Mouse (Mus musculus): ENCODE results near the gene Nsun2.
A peak's percentile ranks its signal among the peaks of the same experiment; 100 is the strongest.
"Not testable (repeated sequence)": the region's sequence is repeated elsewhere in the genome, so short reads cannot be mapped to it uniquely, and the experiment has no call there.

The Nsun2 gene

DNA sequence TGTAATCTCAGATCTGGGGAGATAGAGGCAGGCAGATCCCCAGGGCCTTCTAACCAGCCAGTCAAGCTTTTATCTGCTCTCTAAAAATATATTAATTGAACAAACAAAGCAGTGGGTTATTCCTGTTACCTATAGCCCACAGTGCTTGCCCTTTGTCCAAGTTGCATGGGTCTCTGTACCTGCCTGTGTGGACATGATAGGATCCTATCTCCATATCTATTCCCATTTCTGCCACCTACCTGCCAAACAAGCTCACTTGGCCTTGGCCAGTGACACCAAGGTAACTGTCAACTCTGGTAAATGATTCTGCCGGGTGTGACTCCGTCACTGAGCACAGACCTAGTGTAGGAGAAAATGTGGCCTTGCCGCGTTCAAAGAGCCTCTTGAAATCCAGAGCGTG, 57.8 kb downstream of the Nsun2 start:
- DNase-seq (ENCODE audit: low spot score in 2 of 2), result no peak

DNA sequence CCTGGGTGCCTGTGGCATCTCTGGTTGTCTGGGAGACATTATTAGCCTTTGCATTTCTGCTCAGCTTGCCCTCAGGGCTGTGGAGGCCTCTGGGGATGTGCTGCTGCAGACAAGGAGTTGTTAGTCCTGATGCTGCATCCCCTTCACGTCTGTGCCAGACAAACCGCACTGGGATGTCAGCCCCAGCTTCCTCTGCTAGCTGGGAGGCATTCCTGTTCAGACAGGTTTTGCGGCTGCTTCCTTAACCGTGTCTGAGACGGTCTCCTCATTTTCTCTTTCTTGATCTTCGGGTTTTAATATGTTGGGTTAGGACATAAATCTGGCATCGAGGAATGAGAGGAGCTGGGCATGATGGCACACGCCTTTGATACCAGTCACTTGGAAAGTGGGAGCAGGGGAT, 58.7 kb downstream of the Nsun2 start:
- no peak for DNase-seq (ENCODE audit: low spot score in 2 of 2)

DNA sequence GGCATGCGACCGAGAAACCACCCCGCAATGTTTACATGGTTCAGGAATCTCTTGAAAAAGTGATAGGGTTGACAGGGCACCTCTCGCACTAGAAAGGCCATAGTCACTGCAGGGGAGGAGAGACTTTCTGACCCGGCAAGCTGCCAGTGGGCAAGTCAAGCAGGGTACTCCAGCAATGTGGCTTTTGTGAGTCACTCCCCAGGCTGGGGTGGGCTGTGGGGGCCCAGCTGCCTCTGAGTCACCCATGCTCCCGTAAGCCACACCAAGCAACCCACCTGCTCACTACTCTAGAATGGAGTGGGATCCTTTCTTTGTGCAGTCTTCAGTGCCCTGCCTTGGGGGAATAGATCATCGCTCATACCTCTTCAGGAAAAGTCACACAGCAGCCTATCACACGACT, 59.9 kb downstream of the Nsun2 start:
- DNase-seq (ENCODE audit: low spot score in 2 of 2), result no peak

DNA sequence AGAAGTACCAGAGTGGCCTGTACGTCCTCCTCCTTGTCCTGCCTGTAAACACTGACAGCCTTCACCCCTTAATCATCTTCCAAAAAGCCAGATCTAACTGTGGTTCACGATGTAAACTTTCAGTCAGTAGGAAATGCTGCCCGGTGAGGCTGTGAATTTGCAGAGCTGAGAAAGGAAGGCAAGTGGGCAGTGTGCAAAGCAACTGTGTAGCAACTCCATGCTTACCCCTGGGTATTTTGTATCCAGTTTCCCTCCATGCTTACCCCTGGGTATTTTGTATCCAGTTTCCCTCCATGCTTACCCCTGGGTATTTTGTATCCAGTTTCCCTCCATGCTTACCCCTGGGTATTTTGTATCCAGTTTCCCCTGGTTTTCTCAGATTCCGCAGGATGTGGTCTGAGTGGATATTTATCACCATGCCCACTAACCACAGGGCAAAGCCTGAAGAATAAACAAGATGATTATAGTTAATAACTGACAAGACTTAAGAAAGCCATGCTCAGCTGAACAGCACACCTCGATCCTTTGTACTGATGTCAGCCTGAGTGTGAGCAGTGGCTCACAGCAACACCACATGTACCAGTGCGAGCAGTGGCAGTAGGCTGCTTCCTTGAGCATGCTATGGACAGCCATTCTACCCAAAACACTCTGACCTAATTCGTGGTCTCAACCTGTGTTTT, 61.2 kb downstream of the Nsun2 start:
- DNase-seq (ENCODE audit: low spot score in 2 of 2), result no peak

DNA sequence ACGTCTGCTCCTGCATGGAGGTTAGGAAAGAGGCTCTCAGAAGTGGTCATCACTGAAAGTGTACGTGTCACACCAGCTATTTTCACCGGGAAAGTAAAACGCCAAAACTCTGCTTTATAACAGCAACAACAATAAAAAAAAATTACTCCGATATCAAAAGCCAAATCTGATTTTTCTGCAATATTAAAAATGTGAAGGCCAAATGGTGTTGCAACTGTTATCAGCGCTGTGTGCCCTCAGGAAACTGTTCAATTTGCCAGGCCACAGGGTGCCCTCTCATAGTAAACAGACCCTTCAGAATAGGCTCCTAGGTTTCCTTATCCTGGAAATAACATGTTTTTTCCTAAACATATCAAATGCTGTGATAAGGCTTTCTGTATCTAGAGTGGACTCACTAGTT, 62.4 kb downstream of the Nsun2 start:
- DNase-seq (ENCODE audit: low spot score in 2 of 2), result no peak

DNA sequence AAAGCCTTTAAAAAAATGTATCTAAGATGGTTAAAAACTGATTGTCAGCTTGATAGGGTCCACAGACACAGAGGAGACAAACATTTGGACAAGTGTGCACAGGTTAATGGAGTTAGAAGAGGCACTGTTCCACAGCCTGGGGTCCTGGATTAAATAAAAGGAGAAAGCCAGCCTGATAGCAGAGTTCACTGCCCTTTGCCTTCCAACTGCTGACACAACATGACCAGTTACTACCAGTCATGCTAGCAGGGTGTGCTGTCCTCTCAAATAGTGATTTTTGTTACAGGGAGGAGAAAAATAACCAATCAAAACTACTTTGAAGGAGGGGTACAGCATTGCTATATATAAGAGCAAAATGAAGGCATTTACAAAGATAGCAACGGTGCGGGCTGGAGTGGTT, 63.0 kb downstream of the Nsun2 start:
- no peak for DNase-seq (ENCODE audit: low spot score in 2 of 2)

DNA sequence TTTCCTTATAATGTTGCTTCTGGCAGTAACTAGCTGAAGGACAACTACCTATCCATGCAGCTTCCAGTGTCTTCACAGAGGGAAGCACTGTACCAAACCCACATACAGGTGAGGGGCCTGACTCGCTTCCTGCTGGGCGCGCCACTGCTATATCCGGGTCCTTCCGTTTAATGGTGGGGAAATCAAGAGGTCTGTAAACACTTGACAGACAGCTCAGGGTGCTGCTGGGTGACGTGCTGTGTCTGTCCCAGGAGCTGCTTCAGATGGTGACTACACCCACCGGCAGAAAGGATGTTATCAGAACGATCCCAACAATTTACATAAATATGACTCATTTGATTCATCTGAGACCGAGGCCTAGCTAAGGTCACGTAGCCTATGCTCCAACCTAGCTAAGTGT, 65.3 kb downstream of the Nsun2 start:
- no peak for DNase-seq (ENCODE audit: low spot score in 2 of 2)

DNA sequence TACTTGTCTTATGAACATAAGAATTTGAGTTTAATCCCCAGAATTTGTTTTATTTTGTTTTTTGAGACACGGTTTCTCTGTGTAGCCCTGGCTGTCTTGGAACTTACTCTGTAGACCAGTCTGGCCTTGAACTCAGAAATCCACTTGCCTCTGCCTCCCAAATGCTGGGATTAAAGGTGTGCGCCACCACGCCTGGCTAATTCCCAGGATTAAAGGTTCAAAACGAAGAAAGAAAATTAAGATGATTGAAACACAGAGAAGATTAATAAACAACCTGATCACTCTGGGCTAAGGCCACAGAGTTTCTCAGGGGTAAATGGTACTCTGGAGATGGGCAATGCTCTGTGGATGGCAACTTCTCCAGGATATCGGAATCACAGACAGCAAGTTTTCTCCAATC, 67.3 kb downstream of the Nsun2 start:
- DNase-seq (ENCODE audit: low spot score in 2 of 2), result not testable (repeated sequence)

DNA sequence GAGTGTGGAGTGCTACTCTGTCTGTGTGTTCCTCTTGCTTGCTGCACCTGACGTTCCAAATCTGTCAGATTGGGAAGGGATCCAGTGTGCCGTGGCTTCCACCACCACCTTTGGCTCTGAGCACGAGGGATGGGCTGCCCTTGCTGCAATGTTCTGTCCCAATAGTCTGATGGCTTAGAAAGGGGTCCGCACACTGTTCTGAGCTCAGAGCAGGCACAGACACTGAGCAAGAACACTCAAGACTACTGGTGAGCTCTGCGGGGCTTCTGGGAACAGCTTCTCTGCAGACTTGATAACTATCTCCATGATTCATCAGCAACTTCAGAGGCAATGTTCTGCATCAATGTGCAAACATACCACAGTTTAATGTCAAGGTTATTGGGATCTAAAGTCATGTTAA, 67.8 kb downstream of the Nsun2 start:
- no peak for DNase-seq (ENCODE audit: low spot score in 2 of 2)

DNA sequence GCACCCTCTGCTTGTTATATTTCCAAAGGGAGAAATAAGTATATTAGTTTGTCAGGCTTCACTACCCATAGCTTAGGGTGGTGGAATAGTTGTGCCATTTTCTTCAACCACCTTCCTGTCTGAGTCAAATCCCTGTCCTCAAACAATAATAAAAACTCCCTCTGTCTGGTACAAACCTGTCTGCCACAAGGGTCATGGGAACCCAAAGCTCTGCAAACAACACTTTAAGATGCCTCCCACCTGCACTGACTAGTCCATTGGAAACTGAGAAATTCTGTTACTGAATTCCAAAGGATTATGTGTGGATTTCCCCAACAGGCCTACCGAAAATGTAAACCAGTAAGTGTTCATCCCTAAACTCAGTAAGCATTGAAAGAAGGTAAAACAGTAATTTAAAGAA, 71.1 kb downstream of the Nsun2 start:
- DNase-seq (ENCODE audit: low spot score in 2 of 2), result no peak

DNA sequence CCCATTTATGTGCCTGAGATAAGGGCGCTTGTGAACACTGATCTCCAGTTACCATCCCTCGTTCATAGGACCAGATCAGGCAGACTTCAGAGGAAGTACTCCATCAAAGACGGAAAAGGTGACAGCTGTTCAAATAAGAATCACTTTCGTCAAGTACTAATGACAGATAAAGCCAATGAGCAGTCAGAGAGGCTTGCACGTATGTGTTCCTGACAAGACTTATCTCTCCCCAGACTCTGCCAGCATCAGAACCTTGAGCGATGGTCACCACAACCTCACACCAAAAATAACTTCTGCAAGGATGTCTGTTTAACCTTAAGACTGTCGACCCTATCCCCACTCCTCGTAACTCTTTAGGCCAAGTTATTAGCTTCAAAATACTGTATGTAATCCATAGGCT, 75.2 kb downstream of the Nsun2 start:
- DNase-seq (ENCODE audit: low spot score in 2 of 2), result no peak

DNA sequence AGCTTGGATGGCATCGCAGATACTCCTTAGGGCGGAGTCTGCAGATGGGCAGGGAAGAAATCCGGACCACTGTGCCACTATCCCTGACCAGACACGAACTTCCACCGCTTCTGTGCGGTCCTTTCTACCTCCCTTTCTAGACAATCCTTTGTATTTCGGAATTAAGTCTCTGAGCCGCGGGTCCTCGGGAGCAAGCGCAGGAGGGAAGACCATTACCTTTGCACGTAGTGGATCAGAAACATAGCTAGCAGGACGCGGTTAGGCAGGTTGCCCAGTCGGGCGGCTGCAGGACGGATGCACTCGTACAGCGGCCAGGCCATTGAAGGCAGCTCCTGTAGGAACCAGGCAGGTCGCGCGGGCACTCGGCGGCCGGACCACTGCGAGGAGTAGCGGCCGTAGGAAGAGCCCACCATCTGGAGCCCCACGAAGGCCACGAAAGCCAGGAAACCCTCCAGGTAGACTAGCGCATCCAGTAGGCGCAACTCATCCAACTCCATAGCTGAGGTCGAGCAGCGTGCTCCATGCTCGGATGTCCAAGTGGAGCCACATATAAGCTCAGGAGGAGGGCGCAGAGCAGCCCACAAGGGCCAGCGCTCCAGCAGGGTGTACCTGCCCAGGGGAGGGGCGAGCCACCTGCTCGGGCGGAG, 77.3 kb downstream of the Nsun2 start:
- no peak for DNase-seq (ENCODE audit: low spot score in 2 of 2)

DNA sequence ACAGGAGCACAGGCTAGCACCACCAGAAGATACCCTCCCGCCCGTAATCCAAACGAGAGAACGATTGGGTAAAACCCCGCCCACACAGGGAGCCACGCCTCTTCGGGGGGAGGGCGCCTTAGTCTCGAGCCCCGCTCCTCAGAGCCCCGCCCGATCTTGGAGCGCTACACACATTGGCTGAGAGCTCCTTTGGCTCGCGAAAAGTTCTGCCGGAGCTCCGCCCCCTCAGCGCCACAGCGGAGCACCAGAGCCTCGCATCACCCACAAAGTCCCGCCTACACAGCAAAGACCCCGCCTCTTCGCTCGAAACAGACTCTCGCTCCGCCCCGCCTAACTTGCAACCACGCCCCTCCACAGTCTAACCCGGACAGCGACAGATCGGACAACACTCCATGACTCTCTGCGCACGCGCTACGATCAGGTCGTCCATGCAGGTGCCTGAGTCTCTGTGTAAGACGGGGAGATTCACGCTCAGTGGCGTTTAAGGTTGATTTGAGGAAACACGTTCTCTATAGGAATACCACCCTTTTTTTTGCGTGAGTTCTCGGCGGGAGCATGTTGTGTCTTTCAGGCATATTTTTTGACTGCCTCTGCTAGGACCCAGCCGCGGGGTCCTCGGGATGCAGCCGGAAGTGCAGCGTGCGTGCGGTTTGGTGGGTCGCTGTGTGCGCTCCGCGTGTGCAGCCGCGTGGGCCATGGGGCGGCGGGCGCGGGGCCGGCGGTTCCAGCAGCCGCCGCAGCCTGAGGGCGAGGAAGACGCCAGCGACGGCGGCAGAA, 78.0 kb downstream of the Nsun2 start, which contains the start of gene Srd5a1:
Gene Srd5a1 (minus strand): TSS at position 45 of the 777 bp plus-strand sequence.
- DNase-seq (ENCODE audit: low spot score in 2 of 2), result peak; percentile 100

DNA sequence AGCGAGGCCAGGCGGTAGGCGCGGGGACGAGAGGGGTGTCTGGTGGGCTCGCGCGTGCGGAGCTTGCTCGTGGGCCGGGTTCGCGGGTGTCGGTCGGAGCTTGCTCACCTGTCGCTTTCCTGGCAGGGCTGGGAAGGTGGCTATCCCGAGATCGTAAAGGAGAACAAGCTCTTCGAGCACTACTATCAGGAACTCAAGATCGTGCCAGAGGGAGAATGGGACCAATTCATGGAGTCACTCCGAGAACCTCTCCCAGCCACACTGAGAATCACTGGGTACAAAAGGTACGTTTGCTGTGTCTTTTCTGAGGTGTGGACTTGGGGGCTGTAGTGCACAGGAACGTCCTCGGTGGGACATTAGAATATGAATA, 78.6 kb downstream of the Nsun2 start:
- DNase-seq (ENCODE audit: low spot score in 2 of 2), result no peak

DNA sequence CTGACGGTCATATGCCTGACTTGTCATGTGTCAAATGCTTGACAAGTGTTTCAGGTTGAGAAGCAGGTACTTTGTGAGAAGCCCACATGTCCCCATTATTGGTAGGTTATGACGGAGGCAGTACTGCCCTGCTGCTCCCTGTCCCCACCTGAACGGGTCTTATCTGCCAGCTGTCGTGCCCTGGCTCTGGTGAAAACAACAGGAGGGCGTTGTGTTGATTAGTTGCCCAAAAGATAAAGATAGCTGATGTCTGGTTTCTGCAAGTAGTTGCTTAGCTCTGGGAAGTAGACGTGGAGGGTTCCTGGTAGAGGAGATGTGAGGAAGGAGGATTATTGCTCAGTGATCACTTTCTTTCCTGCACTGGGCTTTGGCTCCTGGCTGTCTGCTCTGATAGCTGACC, 83.2 kb downstream of the Nsun2 start:
- DNase-seq (ENCODE audit: low spot score in 2 of 2), result no peak

DNA sequence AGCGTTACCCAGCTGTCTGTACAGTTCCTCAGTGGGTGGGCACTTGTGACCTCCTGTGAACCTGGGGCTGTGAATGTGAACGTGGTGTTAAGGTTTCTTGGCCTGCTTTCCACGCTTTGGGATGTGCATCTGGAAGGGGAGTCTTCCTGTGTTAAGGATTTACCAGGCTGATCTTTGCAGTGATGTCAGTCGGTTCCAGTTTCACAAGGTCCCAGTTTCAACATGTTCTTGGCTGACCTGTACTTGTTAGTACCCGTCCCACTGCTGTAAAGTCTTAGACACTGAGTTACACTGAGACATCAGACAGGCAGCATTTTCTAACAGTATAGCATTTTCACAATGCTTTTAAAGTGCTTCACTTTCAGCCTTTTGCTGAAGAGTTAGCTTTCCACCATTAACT, 90.3 kb downstream of the Nsun2 start:
- no peak for DNase-seq (ENCODE audit: low spot score in 2 of 2)

DNA sequence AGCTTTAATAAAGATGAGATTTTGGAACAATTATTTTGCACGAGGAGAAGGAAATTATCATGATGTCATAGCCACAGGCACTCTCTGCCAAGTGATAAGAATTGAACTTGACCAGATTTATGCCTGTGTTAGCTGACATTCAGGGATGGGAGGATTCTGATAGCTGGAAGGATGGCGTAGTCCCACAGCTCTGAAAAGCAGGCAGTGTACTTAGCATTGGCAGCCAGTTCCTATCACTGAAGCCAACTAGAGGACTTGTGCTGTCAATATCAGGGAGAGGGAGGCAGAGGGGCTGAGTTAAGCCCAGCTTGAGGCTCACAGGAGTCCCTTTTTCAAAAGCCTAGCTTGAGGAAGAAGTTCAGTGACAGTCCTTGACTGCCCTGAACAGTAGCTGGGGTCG, 91.0 kb downstream of the Nsun2 start:
- no peak for DNase-seq (ENCODE audit: low spot score in 2 of 2)

DNA sequence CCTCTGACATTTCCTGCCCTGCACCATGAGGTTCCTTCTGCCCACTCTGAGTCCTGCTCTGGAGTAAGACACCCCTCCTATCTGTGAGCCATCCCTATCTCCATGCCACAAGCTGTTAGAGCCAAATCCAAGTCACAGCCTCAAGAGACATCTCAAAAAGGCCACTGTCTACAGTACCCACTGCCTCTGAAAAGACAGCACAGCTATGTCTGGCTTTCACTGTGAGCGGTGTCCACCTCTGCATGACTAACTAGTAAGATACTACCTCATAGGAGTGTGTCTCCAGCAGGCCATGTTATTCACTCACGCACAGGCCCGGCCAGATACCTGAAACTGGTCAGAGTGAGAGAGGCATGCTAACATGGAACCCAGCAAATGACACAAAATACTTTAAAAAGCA, 94.4 kb downstream of the Nsun2 start:
- no peak for DNase-seq (ENCODE audit: low spot score in 2 of 2)

DNA sequence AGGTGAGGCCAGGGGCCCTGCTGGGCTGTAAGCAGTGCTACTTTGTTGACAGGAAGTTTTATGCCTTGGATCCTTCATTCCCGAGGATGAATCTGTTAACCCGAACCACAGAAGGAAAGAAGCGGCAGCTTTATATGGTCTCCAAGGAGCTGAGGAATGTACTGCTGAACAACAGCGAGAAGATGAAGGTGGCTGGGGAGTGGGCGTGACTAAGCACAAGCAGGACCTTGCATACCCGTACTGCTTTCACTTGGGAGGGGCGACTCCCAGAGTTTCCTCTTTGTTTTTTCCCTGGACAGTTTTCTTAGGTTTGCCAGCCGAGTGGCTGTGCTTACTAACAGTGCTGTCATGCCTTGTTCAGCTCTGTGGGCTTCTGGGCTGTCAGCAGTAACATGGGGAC, 97.0 kb downstream of the Nsun2 start:
- no peak for DNase-seq (ENCODE audit: low spot score in 2 of 2)

DNA sequence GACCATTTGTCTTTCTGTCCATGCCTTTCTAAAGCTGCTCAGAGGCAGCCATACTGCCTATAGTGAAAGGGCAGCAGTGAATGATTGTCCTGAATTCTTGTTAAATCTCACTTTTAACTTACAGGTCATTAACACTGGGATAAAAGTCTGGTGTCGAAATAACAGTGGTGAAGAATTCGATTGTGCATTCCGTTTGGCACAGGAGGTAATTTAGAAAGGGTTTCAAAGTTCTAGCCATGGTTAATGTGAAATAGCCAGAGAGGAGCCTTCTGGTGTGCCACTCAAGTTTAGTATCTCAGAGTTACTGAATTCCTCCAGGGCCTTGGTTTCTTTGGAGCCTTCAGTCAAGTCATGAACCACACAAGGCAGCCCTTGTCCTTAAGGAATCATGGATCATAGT, 97.6 kb downstream of the Nsun2 start:
- no peak for DNase-seq (ENCODE audit: low spot score in 2 of 2)

DNA sequence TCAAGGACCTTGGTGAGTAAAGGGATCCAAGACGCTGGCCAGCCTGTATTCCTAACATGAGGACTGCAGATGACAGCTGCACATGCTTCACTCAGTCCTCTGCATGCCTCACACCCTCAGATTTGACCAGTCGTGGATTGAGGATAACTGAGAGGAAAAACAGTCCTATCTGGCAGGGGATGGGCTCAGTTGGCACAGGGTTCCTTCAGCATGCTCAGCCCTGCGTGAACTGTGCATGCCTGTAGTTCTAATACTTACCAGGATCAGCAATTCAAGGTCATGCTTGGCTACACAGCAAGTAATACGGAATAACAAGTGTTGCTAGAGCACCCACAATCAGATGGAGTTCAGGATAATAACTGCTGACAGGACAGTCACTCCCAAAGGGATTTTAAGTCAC, 98.1 kb downstream of the Nsun2 start:
- no peak for DNase-seq (ENCODE audit: low spot score in 2 of 2)

DNA sequence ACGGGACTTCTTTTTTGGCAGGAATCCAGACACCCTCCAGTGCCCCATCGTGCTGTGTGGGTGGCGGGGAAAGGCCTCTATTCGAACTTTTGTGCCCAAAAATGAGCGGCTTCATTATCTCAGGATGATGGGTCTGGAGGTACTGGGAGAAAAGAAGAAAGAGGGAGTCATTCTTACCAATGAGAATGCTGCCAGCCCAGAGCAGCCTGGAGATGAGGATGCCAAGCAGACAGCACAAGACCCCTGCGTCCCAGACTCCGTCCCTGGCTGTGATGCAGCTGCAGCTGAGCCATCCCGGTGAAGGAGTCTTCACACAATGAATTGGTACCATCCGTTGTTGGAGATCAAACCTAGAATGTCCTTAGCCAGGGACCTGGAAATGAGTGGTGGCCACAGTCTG, 100.0 kb downstream of the Nsun2 start:
- no peak for DNase-seq (ENCODE audit: low spot score in 2 of 2)

DNA sequence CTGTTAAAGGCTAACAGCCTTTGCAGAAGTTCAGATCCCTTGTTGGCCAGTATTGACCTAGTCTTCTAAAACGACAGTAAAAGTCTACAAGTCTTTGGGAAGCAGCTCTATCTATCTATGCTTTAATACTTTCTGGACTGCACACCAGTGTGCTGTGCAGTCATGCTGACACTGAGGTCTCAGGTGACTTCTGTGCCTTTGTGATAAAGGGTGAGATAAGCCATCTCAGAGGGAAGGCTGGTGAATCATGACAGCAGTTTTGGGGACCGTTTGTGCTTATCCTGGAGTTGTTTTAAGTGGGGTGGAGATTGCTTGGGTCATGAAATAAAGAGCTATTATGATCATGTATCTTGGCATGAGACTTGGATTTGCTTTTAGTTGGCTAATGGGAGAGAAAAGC, 100.4 kb downstream of the Nsun2 start:
- DNase-seq (ENCODE audit: low spot score in 2 of 2), result no peak

Measured in left cerebral cortex, adult 9 months (tissue).